Mouse (Mus musculus) left cerebral cortex, postnatal 36 days (tissue): ENCODE results near the gene Antxr1. TPM values are rescaled to one million over a fixed set of nuclear protein-coding genes. Genes with fewer than 3 reads are reported as not detected.
"Not testable (repeated sequence)": the region's sequence is repeated elsewhere in the genome, so short reads cannot be mapped to it uniquely, and the experiment has no call there.

Source experiments
- DNase-seq, 2 experiments: peaks; one replicate each; pipeline ENCODE4 v3.0.0; 2021 to 2022; ENCODE audit warnings: low spot score in 2 of 2, mixed read lengths in 1 of 2
- intact Hi-C: fragments of 180-260 bp; cut with DNase I; formaldehyde crosslinking; loops from one replicate; pipeline ENCODE4 v1.15.1; 2025
- total RNA-seq, 2 experiments: library from RNA; stranded (reverse); gene quantifications; 2 replicates each; pipeline ENCODE4 v1.2.3; 2021

The Antxr1 gene
- total RNA-seq, 2 experiments from 2014 or later, result 12.5 to 13.2 TPM

- intact Hi-C loops, result no loop called here
- no peak for DNase-seq
Measured at GRCm38 (mm10) chr6:87120661-87121060, 215.0 kb downstream of the Antxr1 start.

DNA sequence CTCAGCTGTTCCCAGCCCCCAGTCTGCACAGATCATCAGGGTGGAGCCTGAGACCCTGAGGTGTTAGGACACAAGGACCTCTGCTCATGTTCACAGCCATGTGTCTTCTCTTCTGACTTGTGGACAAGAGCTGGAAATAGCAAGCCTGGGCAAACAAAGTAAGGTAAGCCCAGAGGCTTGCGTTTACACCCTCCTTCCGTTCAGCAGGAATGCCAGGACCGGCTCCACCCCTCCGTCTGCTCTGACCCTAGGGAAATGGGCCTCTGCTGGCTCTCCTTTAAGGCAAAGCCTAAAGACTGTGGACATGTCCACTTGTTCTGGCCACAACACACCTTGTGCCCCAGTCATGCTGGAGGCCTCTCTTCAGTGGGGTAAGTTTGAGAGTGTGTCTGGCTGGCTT lies 215.6 kb downstream of the Antxr1 start:
- DNase-seq, result no peak
- intact Hi-C loops, result no loop called here

- intact Hi-C loops, result no loop called here
- DNase-seq, result no peak
Measured at GRCm38 (mm10) chr6:87119066-87119837, 216.4 kb downstream of the Antxr1 start.

DNA sequence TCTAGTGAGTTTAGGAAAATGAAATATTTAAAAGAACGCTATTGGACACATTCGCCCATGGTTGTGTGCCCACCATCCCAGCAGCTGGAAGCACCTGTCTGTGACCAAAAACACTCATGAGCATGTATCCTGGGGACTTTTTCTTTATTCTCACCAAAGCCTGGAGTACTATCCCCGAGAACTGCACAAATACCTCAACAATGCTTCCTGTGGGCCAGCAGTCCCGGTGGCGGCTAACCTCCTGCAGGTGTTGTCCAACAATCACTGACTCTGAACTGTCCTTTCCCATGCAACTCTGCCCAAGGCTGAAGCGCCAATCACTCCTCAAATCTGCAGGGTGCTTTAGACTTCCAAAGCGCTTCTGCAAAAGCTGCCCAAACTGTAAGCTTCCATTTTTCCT lies 219.0 kb downstream of the Antxr1 start:
- intact Hi-C loops, result no loop called here
- no peak for DNase-seq

DNA sequence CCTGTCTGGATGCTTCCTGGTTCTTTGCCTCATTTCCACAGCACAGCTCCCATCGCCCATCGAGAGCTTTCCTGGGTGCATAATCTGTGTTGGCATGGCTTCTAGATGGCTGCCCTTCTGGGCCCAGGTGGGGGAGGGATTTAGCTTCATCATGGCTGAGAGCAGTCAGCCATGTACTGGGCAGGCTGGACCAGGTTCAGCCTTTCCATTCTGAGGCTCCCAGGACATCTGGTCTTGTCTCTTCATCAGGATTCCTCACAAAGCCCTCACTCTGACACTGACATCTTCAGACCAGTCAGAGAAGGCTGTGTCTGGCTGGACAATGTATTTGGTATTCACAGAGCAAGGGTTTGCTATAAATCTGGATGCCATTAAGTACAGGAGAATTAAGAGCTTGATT lies 219.6 kb downstream of the Antxr1 start:
- DNase-seq, result no peak
- intact Hi-C loops, result no loop called here

GRCm38 (mm10) chr6:87112125-87112524 lies 223.5 kb downstream of the Antxr1 start:
- intact Hi-C loops, result no loop called here
- DNase-seq, result no peak

DNA sequence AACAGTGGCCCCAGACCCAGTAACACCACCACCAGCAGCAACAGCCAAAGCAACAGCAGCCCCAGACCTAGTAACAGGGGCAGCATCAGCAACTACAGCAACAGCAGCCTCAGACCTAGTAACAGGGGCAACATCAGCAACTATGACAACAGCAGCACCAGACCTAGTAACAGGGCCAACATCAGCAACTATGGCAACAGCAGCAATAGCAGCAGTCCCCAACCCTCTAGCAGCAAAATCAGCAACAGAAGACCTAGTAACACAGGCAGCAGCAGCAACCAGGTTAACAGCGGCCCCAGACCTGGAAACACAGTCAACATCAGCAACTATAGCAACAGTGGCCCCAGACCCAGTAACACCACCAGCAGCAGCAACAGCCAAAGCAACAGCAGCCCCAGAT lies 224.1 kb downstream of the Antxr1 start:
- intact Hi-C loops, result no loop called here

GRCm38 (mm10) chr6:87104123-87104796 lies 231.4 kb downstream of the Antxr1 start, which contains the start of gene D6Ertd527e:
TSS of gene D6Ertd527e (plus strand) at chr6:87104746.
- no peak for DNase-seq
- intact Hi-C loops, result loop anchor here (5.0 to 10.0 kb wide), 2 partner anchors 218 to 411 kb away; no protein-coding TSS in a partner anchor

More for the DNA sequence above, 224.1 kb downstream of the Antxr1 start:
- DNase-seq, result no peak

GRCm38 (mm10) chr6:87103314-87103713 lies 232.3 kb downstream of the Antxr1 start:
- intact Hi-C loops, result loop anchor here (5.0 to 10.0 kb wide), 2 partner anchors 219 to 411 kb away; no protein-coding TSS in a partner anchor
- DNase-seq, result no peak

GRCm38 (mm10) chr6:87102421-87102911 lies 233.2 kb downstream of the Antxr1 start:
- intact Hi-C loops, result loop anchor here (5.0 to 10.0 kb wide), 2 partner anchors 220 to 412 kb away; no protein-coding TSS in a partner anchor
- DNase-seq, result no peak

DNA sequence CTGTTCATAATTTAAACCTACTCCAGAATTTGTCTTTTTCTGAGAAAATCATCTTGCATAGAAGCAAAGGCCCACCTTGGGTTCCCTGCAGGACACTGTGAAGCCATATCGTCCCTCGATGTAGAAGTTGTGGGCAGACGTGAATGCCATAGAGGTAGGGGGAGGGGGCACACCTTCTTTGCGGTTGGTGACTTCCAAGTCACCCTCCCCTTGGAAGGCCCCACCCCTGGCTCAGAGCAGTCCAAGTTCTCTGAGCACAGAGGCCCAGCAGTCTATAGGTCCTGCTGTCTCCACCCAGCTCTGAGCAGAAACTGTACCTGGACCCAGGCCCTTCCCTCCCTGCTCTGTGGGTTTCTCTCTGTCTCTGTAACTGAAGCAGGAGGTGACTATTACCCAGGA lies 233.7 kb downstream of the Antxr1 start:
- intact Hi-C loops, result loop anchor here (1.0 to 10.0 kb wide), 4 partner anchors 220 to 413 kb away; partner anchors contain the start of gene Antxr1
- no peak for DNase-seq

DNA sequence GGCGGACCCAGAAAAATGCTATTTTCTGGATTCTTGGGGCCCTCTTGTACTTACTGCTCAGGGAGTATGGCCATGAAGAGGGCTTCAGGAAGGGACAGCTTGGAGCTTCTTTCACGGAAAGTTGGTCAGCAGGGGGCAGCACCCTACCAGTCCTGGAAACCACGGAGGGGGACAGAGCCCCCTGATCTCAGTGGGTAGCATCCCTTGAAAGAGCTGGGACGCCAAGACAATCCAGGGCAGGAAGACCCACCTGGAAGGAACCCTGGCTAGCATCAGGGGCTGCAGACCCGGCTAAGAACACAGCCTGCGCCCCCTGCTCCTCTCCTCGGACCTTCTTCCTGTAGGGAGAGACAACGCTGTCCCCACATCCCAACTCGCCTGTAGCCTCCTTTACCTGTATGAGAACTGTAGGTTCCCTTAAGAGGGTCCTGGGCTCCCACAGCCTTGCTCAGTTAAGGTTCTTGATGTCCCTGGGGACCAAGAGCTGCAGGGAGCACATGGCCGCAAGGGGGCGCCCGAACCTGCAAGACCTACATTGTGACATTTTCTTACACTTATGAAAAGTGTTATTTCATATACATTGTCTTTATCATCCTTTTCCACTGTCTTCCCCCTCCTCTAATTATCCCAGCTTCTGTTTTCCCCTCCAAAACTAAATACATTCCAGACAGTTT lies 234.2 kb downstream of the Antxr1 start:
- DNase-seq, result peak; percentile 82 to 84
- intact Hi-C loops, result loop anchor here (1.0 to 10.0 kb wide), 4 partner anchors 221 to 413 kb away; partner anchors contain the start of gene Antxr1

- DNase-seq, result no peak
- intact Hi-C loops, result loop anchor here (1.0 to 10.0 kb wide), 4 partner anchors 222 to 414 kb away; partner anchors contain the start of gene Antxr1
Measured at GRCm38 (mm10) chr6:87100297-87101020, 235.2 kb downstream of the Antxr1 start.

DNA sequence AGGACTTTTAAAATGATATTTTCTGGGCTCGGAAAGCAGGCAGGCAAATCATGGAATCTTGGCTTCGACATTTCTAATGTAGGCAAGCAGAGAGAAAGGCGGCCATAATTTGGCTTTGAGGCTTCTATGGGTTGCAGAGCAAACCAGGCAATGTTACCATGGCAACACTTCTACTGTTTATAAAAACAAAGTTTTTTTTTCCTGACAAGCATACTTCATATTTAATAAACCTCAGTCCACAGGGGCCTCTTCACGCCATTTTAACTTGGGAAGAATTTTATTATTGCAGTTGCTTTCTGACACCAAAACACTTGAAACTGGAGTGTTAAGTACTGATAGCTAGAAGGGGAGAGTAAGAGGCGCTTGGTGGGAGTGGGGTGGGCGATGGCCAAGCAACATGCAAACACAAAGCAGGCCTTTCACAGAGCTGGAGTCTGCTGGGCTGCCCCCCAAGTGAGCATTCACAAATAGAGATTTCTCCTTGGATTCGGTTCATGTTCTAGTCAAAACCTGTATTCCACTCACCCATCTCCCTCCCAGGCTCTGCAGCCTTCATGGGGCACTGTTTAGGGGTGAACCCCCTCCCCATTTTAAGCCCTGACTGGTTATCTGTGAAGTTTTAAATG lies 235.8 kb downstream of the Antxr1 start:
- intact Hi-C loops, result loop anchor here (5.0 to 10.0 kb wide), 2 partner anchors 223 to 415 kb away; no protein-coding TSS in a partner anchor
- peak in 1 of 2 experiments; percentile 17 for DNase-seq

DNA sequence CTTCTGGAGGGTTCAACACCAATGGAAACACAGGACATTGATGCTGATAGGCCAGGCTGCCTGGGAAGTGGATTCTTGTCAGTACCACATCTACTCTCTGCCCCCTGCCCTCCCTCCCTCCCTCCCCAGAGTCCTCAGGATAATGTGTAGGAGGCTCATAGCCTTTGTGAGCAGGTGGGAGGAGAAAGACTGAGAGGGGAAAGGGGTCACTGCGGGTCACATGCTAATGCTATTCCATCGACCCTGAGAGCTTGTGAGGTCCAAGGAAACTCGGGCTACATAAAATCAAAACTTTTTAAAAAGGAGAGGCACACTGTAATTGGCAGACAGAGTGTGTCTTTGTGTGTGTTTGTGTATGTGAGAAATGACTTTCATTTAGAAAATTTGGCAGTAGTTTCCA lies 236.4 kb downstream of the Antxr1 start:
- intact Hi-C loops, result no loop called here

DNA sequence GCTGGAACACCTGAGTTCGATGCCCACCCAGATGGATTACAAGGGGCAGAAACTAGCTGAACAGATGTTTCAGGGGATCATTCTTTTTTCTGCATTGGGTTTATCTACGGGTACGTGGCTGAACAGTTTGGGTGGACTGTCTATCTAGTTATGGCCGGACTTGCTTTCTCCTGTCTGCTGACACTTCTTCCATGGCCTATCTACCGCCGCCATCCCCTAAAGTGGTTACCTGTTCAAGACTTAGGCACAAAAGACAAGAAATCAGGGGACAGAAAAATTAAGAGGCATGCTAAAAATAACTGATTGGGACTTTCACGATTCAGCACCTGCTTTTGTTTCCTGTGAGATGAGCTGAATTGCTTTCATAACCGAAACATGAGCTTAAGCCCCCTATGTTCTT lies 242.0 kb downstream of the Antxr1 start:
- intact Hi-C loops, DNase-seq: not testable (repeated sequence)

More for the DNA sequence above, 236.4 kb downstream of the Antxr1 start:
- no peak for DNase-seq

GRCm38 (mm10) chr6:87092476-87092875 lies 243.1 kb downstream of the Antxr1 start:
- intact Hi-C loops, result no loop called here
- DNase-seq, result no peak

DNA sequence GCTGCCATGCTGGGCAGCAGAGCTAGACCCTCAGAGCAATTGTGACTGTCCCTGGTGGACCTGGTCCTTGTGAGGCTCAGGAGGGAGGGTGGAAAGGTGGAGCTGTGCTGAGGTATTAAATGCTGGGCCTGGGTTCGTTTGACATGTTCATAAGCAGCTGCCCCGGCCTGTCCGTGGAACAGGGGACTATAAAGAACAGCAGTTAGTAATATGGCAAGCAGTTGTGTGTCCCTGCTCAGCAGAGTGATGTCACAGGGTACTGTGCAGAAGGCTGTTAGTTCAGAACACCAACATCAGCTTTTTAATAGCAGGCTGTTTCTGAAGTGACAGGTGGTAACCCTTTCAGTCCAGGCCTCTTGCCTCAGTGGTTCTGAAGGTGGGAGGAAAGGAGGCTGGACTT lies 244.7 kb downstream of the Antxr1 start:
- DNase-seq, result no peak
- intact Hi-C loops, result no loop called here

DNA sequence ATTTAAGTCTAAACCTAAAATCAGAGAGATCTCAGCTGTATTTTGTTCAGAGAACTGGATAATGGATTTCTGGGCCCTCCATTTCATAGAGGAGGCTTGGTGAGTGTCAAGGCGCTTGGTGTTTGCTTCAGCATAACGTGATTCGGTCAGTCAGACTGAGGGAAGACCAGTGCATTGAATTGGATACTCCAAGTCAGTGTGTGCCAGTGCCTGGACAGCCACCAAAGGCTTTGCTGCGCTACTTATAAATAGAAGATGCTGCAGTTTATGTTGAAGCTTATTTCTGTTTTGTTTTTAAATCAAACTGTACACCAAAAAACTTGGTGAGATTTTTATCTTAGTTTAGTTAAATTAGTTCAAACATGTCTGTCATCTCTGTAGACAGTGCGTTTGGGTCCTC lies 247.3 kb downstream of the Antxr1 start:
- intact Hi-C loops, result no loop called here
- DNase-seq, result no peak
